Mouse (Mus musculus): ENCODE results near the gene Rnf43. TPM values are rescaled to one million over a fixed set of nuclear protein-coding genes. Genes with fewer than 3 reads are reported as not detected.

Rnf43 gene
- polyA plus RNA-seq, 1 experiment from 2014 or later, result 3.8 TPM

DNA sequence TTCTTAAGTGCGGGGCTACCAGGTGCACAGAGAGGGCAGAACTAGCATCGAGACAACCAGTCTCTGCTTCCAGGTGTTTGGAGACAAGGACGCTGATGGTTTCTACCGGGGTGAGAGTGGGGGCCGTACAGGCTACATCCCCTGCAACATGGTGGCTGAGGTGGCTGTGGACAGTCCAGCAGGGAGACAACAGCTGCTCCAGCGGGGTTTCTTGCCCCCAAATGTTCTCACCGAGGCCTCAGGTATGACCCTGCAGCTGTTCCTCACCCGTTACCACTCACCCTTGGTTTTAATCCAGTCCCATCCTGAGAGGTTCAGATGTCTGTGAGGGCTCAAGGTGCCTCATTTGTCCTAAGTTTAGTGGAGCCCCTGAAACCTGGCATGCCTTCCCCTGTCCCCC is 117.6 kb downstream of the Rnf43 start:
- H3K27ac ChIP-seq, result no peak overlapping the region
- H3K4me1 ChIP-seq (replicated peaks), result peaks cover 17% of the 10 kb centered on the region
- H3K4me2 ChIP-seq, result no peak overlapping the region
- WGBS (ENCODE audit: insufficient replicate concordance), result 84% methylated on average over 8 of the region's 8 CpGs
- no peaks in the 10 kb centered on the region for H3K9me3 ChIP-seq (replicated peaks)
- H3K4me3 ChIP-seq (replicated peaks), result no peak overlapping the region
- ATAC-seq (ENCODE audit: low read depth), result no peak
- no peaks in the 10 kb centered on the region for H3K36me3 ChIP-seq
- H3K27me3 ChIP-seq, result peaks cover 4% of the 10 kb centered on the region; the same call in 1 of the 2 replicates
- no peak for DNase-seq
- H3K9ac ChIP-seq, result no peak overlapping the region

MicroRNAs encoded within 50 kb of the gene (microRNA counts, 519-probe panel; counts per million panel counts)
- microRNA mmu-miR-142-3p, result 8,572 counts per million, percentile 98 among the panel's probes with 10 or more counts
- microRNA mmu-miR-142-5p, result 6,401 counts per million, percentile 78 among the panel's probes with 10 or more counts

Small RNA genes lying within 50 kb of the gene (microRNA-seq; reads per million reads assigned to microRNA genes)
- gene Mir142 (not detected), gene Mir142b (not detected)

Other genes starting within 250 kb of the Rnf43 start
- gene Gm11492, start 96.1 kb upstream of the Rnf43 start, polyA plus RNA-seq (2015; fragmentation: Nextera tagmentation; extraction: Ambion mirVana), result not detected in 2 replicates
- 11.2 and 14.9 TPM in 2 replicates for gene Sept4, start 93.8 kb upstream of the Rnf43 start, polyA plus RNA-seq (2015; fragmentation: Nextera tagmentation; extraction: Ambion mirVana)
- gene Mtmr4, start 70.6 kb upstream of the Rnf43 start, polyA plus RNA-seq (2015; fragmentation: Nextera tagmentation; extraction: Ambion mirVana), result 9.4 and 12.2 TPM in 2 replicates
- 0.03 TPM in 1 of 2 replicates, not detected in the other for gene Hsf5, start 45.6 kb upstream of the Rnf43 start, polyA plus RNA-seq (2015; fragmentation: Nextera tagmentation; extraction: Ambion mirVana)
- 219 and 233 TPM in 2 replicates for gene Supt4a, start 74.8 kb downstream of the Rnf43 start, polyA plus RNA-seq (2015; fragmentation: Nextera tagmentation; extraction: Ambion mirVana)
- 2.7 and 3.1 TPM in 2 replicates for gene Tspoap1, start 97.8 kb downstream of the Rnf43 start, polyA plus RNA-seq (2015; fragmentation: Nextera tagmentation; extraction: Ambion mirVana)
- 276 and 298 TPM in 2 replicates for gene Mpo, start 130.9 kb downstream of the Rnf43 start, polyA plus RNA-seq (2015; fragmentation: Nextera tagmentation; extraction: Ambion mirVana)
- not detected in 2 replicates for gene Lpo, start 165.6 kb downstream of the Rnf43 start, polyA plus RNA-seq (2015; fragmentation: Nextera tagmentation; extraction: Ambion mirVana)
- 2.1 and 2.5 TPM in 2 replicates for gene Mks1, start 190.5 kb downstream of the Rnf43 start, polyA plus RNA-seq (2015; fragmentation: Nextera tagmentation; extraction: Ambion mirVana)
- gene Epx, start 212.8 kb downstream of the Rnf43 start, polyA plus RNA-seq (2015; fragmentation: Nextera tagmentation; extraction: Ambion mirVana), result 3.0 TPM in 2 replicates
- gene Olfr462, start 229.5 kb downstream of the Rnf43 start, polyA plus RNA-seq (2015; fragmentation: Nextera tagmentation; extraction: Ambion mirVana), result not detected in 2 replicates
- not detected in 2 replicates for gene Olfr463, start 234.7 kb downstream of the Rnf43 start, polyA plus RNA-seq (2015; fragmentation: Nextera tagmentation; extraction: Ambion mirVana)

All from liver, embryonic 13.5 days (tissue).